Mouse (Mus musculus) stomach, embryonic 14.5 days (tissue): ENCODE data around the gene Prom1. TPM values are rescaled to one million over a fixed set of nuclear protein-coding genes. Genes with fewer than 3 reads are reported as not detected.

ENCODE experiments used
- ATAC-seq: fragments of 200-750 bp; cut with Nextera tagmentation; 2 replicates; pipeline ENCODE4 v1.8.0; 2017; ENCODE audit warnings: low read depth, moderate TSS enrichment; ENCODE audit not compliant: insufficient number of reproducible peaks, insufficient read depth, low FRiP score
- H3K27ac ChIP-seq: fragments of 300-500 bp; sonication (generic); 2 replicates; pipeline ENCODE4 v1.5.1; 2014; ENCODE audit warnings: mild to moderate bottlenecking, low read length, moderate library complexity, mixed read lengths
- H3K27me3 ChIP-seq: fragments of 300-500 bp; sonication (generic); 2 replicates; pipeline ENCODE4 v1.6.1; 2014; ENCODE audit warnings: low read length, control low read depth, mixed read lengths; ENCODE audit not compliant: control insufficient read depth, insufficient read depth
- H3K36me3 ChIP-seq: fragments of 300-500 bp; sonication (generic); 2 replicates; pipeline ENCODE4 v1.6.1; 2014; ENCODE audit warnings: mild to moderate bottlenecking, control low read depth, low read length, moderate library complexity, mixed read lengths; ENCODE audit not compliant: control insufficient read depth, insufficient read depth
- H3K4me1 ChIP-seq: fragments of 300-500 bp; sonication (generic); 2 replicates; pipeline ENCODE4 v1.6.1; 2014; ENCODE audit warnings: low read length, control low read depth, mixed read lengths; ENCODE audit not compliant: control insufficient read depth, insufficient read depth
- H3K4me2 ChIP-seq: fragments of 300-500 bp; sonication (generic); replicated peaks from 2 replicates; pipeline ENCODE4 v1.6.1; 2014; ENCODE audit warnings: low read depth, low read length, control low read depth
- H3K4me3 ChIP-seq: fragments of 300-500 bp; sonication (generic); 2 replicates; pipeline ENCODE4 v1.5.1; 2014; ENCODE audit warnings: low read depth, low read length, control low read depth
- H3K9ac ChIP-seq: fragments of 300-500 bp; sonication (generic); replicated peaks from 2 replicates; pipeline ENCODE4 v1.6.1; 2014; ENCODE audit warnings: low read depth, mild to moderate bottlenecking, control low read depth, low read length, moderate library complexity, mixed read lengths
- H3K9me3 ChIP-seq: fragments of 300-500 bp; sonication (generic); 2 replicates; pipeline ENCODE4 v1.6.1; 2016; ENCODE audit warnings: low read depth, low read length, control low read depth; ENCODE audit not compliant: control insufficient read depth
- WGBS: fragments of 180-500 bp; shearing (Covaris S2); extraction: QIAGEN DNeasy Blood & Tissue Kit; methylation state at CpG from one replicate; pipeline ENCODE4 v1.1.7; 2014; 5-methylcytosine and 5-hydroxymethylcytosine counted together
- polyA plus RNA-seq: library from polyadenylated mRNA; unstranded; fragments of >200 nt; fragmentation: Nextera tagmentation; extraction: Ambion mirVana; gene quantifications from 2 replicates; pipeline ENCODE4 v1.2.1, GENCODE M21; 2014

The Prom1 gene
- polyA plus RNA-seq, 1 experiment from 2014 or later = 64.5 TPM

- no peak overlapping the region for H3K9ac ChIP-seq
- H3K9me3 ChIP-seq = no peaks in the 10 kb centered on the region
- H3K4me1 ChIP-seq = peaks cover 6% of the 10 kb centered on the region; the same call in 1 of the 2 replicates
- no peak overlapping the region for H3K4me2 ChIP-seq
- H3K27ac ChIP-seq = no peak overlapping the region
- no peaks in the 10 kb centered on the region for H3K27me3 ChIP-seq
- no peak for ATAC-seq
- H3K36me3 ChIP-seq = no peaks in the 10 kb centered on the region
- WGBS = 70% methylated on average over 10 of the region's 10 CpGs
- no peak overlapping the region for H3K4me3 ChIP-seq
These were observed 5.7 kb downstream of the Prom1 start for GRCm38 (mm10) chr5:44096106-44096505.

- H3K27ac ChIP-seq = no peak overlapping the region
- no peak overlapping the region for H3K9ac ChIP-seq
- WGBS = 61% methylated on average over 7 of the region's 7 CpGs
These were observed 6.1 kb downstream of the Prom1 start for GRCm38 (mm10) chr5:44095697-44096096.

GRCm38 (mm10) chr5:44087034-44087433 lies 14.8 kb downstream of the Prom1 start:
- Histone ChIP-seq H3K9ac (no peak overlapping the region), H3K4me1 (no peaks in the 10 kb centered on the region), H3K27me3 (no peaks in the 10 kb centered on the region), H3K9me3 (no peaks in the 10 kb centered on the region), H3K4me3 (no peak overlapping the region), H3K27ac (peak overlapping the region; percentile 27; the same call in 1 of the 2 replicates), H3K4me2 (no peak overlapping the region), H3K36me3 (no peaks in the 10 kb centered on the region)
- WGBS = 36% methylated on average over 5 of the region's 5 CpGs
- ATAC-seq = no peak

More at GRCm38 (mm10) chr5:44095697-44096096, 6.1 kb downstream of the Prom1 start:
- Histone ChIP-seq H3K4me2 (no peak overlapping the region), H3K4me1 (peaks cover 6% of the 10 kb centered on the region; the same call in 1 of the 2 replicates), H3K27me3 (no peaks in the 10 kb centered on the region), H3K9me3 (no peaks in the 10 kb centered on the region), H3K36me3 (no peaks in the 10 kb centered on the region), H3K4me3 (no peak overlapping the region)
- ATAC-seq = no peak

- Histone ChIP-seq H3K4me2 (no peak overlapping the region), H3K36me3 (no peaks in the 10 kb centered on the region), H3K4me1 (no peaks in the 10 kb centered on the region), H3K27me3 (no peaks in the 10 kb centered on the region), H3K27ac (no peak overlapping the region), H3K9ac (no peak overlapping the region), H3K9me3 (no peaks in the 10 kb centered on the region), H3K4me3 (no peak overlapping the region)
- ATAC-seq = no peak
- 88% methylated on average over 7 of the region's 7 CpGs for WGBS
These were observed 16.0 kb downstream of the Prom1 start for GRCm38 (mm10) chr5:44085871-44086270.

GRCm38 (mm10) chr5:44081108-44081507 lies 20.7 kb downstream of the Prom1 start:
- Histone ChIP-seq H3K9ac (no peak overlapping the region), H3K4me2 (no peak overlapping the region), H3K4me3 (no peak overlapping the region), H3K36me3 (no peaks in the 10 kb centered on the region), H3K27me3 (no peaks in the 10 kb centered on the region), H3K27ac (no peak overlapping the region), H3K4me1 (no peaks in the 10 kb centered on the region), H3K9me3 (no peaks in the 10 kb centered on the region)
- ATAC-seq = no peak
- 70% methylated on average over 1 of the region's 1 CpGs for WGBS

- H3K36me3 ChIP-seq = no peaks in the 10 kb centered on the region
- no peak overlapping the region for H3K4me3 ChIP-seq
- no peaks in the 10 kb centered on the region for H3K9me3 ChIP-seq
- no peak overlapping the region for H3K9ac ChIP-seq
- no peak overlapping the region for H3K4me2 ChIP-seq
- WGBS = 77% methylated on average over 8 of the region's 8 CpGs
- H3K27ac ChIP-seq = no peak overlapping the region
- no peaks in the 10 kb centered on the region for H3K27me3 ChIP-seq
- H3K4me1 ChIP-seq = no peaks in the 10 kb centered on the region
- ATAC-seq = no peak
These were observed 21.4 kb downstream of the Prom1 start for GRCm38 (mm10) chr5:44080276-44081054.

- no peak overlapping the region for H3K4me2 ChIP-seq
- no peak overlapping the region for H3K4me3 ChIP-seq
- no peaks in the 10 kb centered on the region for H3K9me3 ChIP-seq
- H3K4me1 ChIP-seq = no peaks in the 10 kb centered on the region
- H3K36me3 ChIP-seq = no peaks in the 10 kb centered on the region
- ATAC-seq = no peak
- no peak overlapping the region for H3K27ac ChIP-seq
- 83% methylated on average over 1 of the region's 1 CpGs for WGBS
- no peak overlapping the region for H3K9ac ChIP-seq
- no peaks in the 10 kb centered on the region for H3K27me3 ChIP-seq
These were observed 26.4 kb downstream of the Prom1 start for GRCm38 (mm10) chr5:44075432-44075831.

- Histone ChIP-seq H3K27me3 (no peaks in the 10 kb centered on the region), H3K36me3 (no peaks in the 10 kb centered on the region), H3K4me2 (no peak overlapping the region), H3K4me1 (no peaks in the 10 kb centered on the region), H3K9ac (no peak overlapping the region), H3K4me3 (no peak overlapping the region), H3K9me3 (no peaks in the 10 kb centered on the region), H3K27ac (no peak overlapping the region)
- ATAC-seq = no peak
- WGBS = 72% methylated on average over 3 of the region's 3 CpGs
These were observed 28.2 kb downstream of the Prom1 start for GRCm38 (mm10) chr5:44073634-44074033.
